Mouse (Mus musculus): ENCODE data around the gene Wipi2. TPM values are rescaled to one million over a fixed set of nuclear protein-coding genes. Genes with fewer than 3 reads are reported as not detected.

Wipi2 gene
- polyA plus RNA-seq, 1 experiment from 2014 or later, result 52.7 TPM

DNA sequence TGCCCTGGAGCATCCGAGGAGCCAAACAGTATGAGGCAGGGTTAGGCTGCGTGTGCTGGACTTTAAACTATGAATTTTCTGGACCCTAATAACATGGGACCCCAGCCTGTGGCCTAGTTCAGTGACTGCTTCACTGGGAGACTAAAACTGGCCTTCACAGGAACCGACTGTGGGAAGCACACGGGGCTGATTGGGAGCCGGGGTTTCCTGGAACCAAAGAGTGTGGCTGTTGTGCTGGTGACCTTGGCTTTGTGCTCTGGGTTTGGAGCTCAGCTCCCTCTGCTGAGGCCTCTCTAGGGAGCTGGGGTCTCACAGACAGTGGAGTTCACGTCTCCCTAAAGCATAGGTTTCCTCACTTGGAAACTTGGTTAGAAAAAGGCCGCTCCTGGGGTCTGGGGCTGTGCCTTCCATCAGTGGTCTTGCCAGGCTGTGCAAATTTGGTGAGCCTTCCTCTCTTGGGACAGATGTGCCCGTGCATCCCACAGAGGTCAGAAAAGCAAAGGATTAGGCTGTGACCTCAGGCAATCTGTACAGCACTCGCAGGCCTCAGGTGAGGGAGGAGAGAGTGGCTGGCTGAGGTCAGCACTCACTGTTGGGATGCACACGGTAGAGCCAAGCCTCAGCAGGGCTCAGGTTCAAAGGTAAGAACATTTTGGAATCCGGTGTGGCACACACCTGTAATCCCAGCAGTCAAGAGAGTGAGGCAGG is 41.2 kb downstream of the Wipi2 start:
- H3K27ac ChIP-seq (ENCODE audit: low read depth, low read length), result no peak overlapping the region
- ATAC-seq (replicated peaks; ENCODE audit: low FRiP score) (no peak), DNase-seq (ENCODE audit: low spot score) (no peak)
- no peak overlapping the region for H3K4me2 ChIP-seq
- no peaks in the 10 kb centered on the region for H3K9me3 ChIP-seq (ENCODE audit: control insufficient read depth, low read length)
- H3K4me1 ChIP-seq (replicated peaks; ENCODE audit: control insufficient read depth, insufficient read depth, low read length), result no peaks in the 10 kb centered on the region
- H3K36me3 ChIP-seq (ENCODE audit: control insufficient read depth, insufficient read depth, low read length), result peaks cover 47% of the 10 kb centered on the region
- no peak overlapping the region for H3K4me3 ChIP-seq (ENCODE audit: low read depth, low read length)
- 87% methylated on average over 11 of the region's 11 CpGs for WGBS
- no peak overlapping the region for H3K9ac ChIP-seq (ENCODE audit: low read depth, low read length)
- H3K27me3 ChIP-seq (replicated peaks; ENCODE audit: control insufficient read depth, insufficient read depth, low read length), result no peaks in the 10 kb centered on the region

DNA sequence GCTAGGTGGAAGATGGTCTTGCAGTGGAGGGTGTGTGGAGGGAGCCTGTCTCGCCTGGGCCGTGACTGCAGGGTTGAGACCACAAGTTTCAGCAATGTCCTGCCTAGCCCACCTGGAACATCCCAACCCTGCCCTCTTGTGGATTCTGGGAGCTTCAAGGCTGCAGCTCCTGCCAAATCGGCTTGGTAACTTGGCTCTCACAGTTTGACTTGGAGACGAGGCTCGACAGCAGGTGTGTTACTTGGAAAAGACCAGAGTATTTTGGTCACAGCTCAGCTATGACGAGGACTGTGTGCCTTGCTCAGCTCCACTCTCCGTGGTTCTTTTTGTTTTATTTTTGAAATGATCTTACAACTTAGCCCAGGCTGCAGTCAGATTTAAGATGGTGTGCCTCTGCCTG is 42.2 kb downstream of the Wipi2 start:
- ATAC-seq (replicated peaks; ENCODE audit: low FRiP score), result no peak
- peaks cover 37% of the 10 kb centered on the region for H3K36me3 ChIP-seq (ENCODE audit: control insufficient read depth, insufficient read depth, low read length)
- 81% methylated on average over 7 of the region's 7 CpGs for WGBS

DNA sequence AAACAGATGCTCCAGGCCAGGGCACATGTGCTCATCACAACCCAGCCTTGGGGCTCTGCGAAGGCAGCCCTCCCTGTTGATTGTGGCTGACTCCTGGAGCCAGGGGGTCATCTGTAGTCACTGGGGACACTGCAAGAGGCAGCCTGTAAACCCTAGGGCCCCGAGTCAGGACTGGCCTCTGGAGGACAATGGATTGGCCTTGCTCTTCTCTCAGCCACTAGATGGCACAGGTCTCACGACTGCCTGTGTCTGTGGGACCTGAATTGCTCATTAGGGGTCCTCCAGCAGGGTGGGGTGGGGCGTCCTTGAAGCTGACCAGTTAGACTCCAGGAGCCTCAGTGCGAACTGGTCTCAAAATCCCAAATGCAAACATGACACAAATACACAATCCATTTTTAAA is 45.6 kb downstream of the Wipi2 start:
- H3K36me3 ChIP-seq (ENCODE audit: control insufficient read depth, insufficient read depth, low read length), result peaks cover 12% of the 10 kb centered on the region; the same call in 1 of the 2 replicates
- 32% methylated on average over 5 of the region's 5 CpGs for whole genome bisulfite sequencing
- no peak overlapping the region for H3K4me2 ChIP-seq
- H3K4me1 ChIP-seq (replicated peaks; ENCODE audit: control insufficient read depth, insufficient read depth, low read length), result peaks cover 2% of the 10 kb centered on the region
- H3K9me3 ChIP-seq (ENCODE audit: control insufficient read depth, low read length), result no peaks in the 10 kb centered on the region
- no peaks in the 10 kb centered on the region for H3K27me3 ChIP-seq (replicated peaks; ENCODE audit: control insufficient read depth, insufficient read depth, low read length)
- ATAC-seq (replicated peaks; ENCODE audit: low FRiP score) (0 out of 2 replicates have a peak, but pooled peaks have one; percentile 19), DNase-seq (ENCODE audit: low spot score) (no peak)
- H3K27ac ChIP-seq (ENCODE audit: low read depth, low read length), result no peak overlapping the region
- H3K9ac ChIP-seq (ENCODE audit: low read depth, low read length), result no peak overlapping the region
- H3K4me3 ChIP-seq (ENCODE audit: low read depth, low read length), result no peak overlapping the region

More for the DNA sequence above, 42.2 kb downstream of the Wipi2 start:
- Histone ChIP-seq H3K4me2 (no peak overlapping the region), H3K4me3 (ENCODE audit: low read depth, low read length) (no peak overlapping the region), H3K27me3 (replicated peaks; ENCODE audit: control insufficient read depth, insufficient read depth, low read length) (no peaks in the 10 kb centered on the region), H3K9me3 (ENCODE audit: control insufficient read depth, low read length) (no peaks in the 10 kb centered on the region), H3K27ac (ENCODE audit: low read depth, low read length) (no peak overlapping the region), H3K4me1 (replicated peaks; ENCODE audit: control insufficient read depth, insufficient read depth, low read length) (no peaks in the 10 kb centered on the region), H3K9ac (ENCODE audit: low read depth, low read length) (no peak overlapping the region)
- no peak for DNase-seq (ENCODE audit: low spot score)

DNA sequence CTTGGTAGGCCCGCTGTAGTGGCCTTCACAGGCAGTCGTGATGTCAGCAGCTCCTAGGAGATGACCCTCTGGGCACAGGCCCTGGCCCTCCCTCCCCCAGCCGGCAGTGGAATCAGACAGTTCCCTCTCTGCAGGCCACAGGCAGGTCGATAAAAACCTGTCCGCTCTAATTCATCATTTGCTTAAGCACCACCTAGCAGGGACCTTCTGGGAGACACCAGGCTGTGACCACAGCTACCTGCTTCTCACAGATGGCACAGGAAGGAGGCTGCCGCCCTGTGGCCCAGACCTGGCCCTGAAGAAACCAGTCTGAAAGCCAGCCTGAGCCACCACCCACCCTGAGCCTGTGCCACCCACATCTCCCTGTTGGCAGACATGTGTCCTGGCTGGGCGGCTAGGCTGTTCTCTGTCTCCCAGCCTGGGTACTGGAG is 50.7 kb downstream of the Wipi2 start:
- Histone ChIP-seq H3K9me3 (ENCODE audit: control insufficient read depth, low read length) (peaks cover 1% of the 10 kb centered on the region; the same call in 1 of the 2 replicates), H3K27me3 (replicated peaks; ENCODE audit: control insufficient read depth, insufficient read depth, low read length) (no peaks in the 10 kb centered on the region), H3K4me1 (replicated peaks; ENCODE audit: control insufficient read depth, insufficient read depth, low read length) (peaks cover 10% of the 10 kb centered on the region), H3K27ac (ENCODE audit: low read depth, low read length) (no peak overlapping the region), H3K4me3 (ENCODE audit: low read depth, low read length) (no peak overlapping the region), H3K4me2 (no peak overlapping the region), H3K9ac (ENCODE audit: low read depth, low read length) (no peak overlapping the region), H3K36me3 (ENCODE audit: control insufficient read depth, insufficient read depth, low read length) (no peaks in the 10 kb centered on the region)
- 50% methylated on average over 7 of the region's 7 CpGs for WGBS
- ATAC-seq (replicated peaks; ENCODE audit: low FRiP score) (no peak; the same call in 1 of the 2 replicates), DNase-seq (ENCODE audit: low spot score) (no peak)

DNA sequence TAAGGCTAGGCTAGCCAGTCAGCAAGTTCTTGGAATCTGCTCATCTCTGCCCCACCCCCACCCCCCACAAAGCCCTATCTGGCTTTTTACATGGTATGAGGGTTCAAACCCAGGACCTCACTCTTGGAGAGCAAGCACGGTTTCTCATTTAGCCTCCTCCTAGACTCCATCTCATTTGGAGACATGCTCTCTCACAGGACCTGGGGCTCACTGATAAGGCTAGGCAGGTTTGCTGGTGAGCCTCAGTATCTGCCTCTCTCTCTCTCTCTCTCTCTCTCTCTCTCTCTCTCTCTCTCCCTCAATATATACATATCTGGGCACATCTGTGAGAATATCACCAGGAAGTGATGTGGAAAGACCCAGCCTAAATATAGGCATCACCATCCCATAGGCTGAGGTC is 51.6 kb downstream of the Wipi2 start:
- Histone ChIP-seq H3K4me2 (no peak overlapping the region), H3K4me3 (ENCODE audit: low read depth, low read length) (no peak overlapping the region), H3K36me3 (ENCODE audit: control insufficient read depth, insufficient read depth, low read length) (no peaks in the 10 kb centered on the region), H3K9me3 (ENCODE audit: control insufficient read depth, low read length) (peaks cover 2% of the 10 kb centered on the region; the same call in 1 of the 2 replicates), H3K27me3 (replicated peaks; ENCODE audit: control insufficient read depth, insufficient read depth, low read length) (no peaks in the 10 kb centered on the region), H3K4me1 (replicated peaks; ENCODE audit: control insufficient read depth, insufficient read depth, low read length) (peaks cover 10% of the 10 kb centered on the region), H3K27ac (ENCODE audit: low read depth, low read length) (no peak overlapping the region), H3K9ac (ENCODE audit: low read depth, low read length) (no peak overlapping the region)
- ATAC-seq (replicated peaks; ENCODE audit: low FRiP score) (peak; percentile 73), DNase-seq (ENCODE audit: low spot score) (no peak)
- 38% methylated on average over 1 of the region's 1 CpGs for WGBS

DNA sequence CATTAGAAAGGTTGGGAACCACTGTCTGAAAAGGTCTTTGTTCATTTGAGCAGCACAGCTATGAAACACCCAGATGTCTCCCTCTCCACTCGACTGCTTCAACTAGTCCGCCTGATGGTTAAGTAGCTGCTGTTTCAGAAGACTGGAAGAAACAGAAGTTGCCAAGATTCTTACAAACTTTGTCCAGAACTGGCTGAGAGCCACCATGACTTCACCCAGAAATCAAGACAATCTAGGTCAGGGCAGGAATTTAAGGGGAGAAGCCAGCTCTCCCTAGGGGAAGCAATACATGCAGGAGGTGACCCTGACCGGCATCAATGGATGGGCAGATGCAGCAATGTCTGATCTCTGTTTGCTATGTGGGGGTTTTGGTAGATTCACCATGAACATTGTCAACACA is 54.4 kb downstream of the Wipi2 start:
- ATAC-seq (replicated peaks; ENCODE audit: low FRiP score), result no peak
- no peak overlapping the region for H3K27ac ChIP-seq (ENCODE audit: low read depth, low read length)
- DNase-seq (ENCODE audit: low spot score), result no peak
- H3K4me1 ChIP-seq (replicated peaks; ENCODE audit: control insufficient read depth, insufficient read depth, low read length), result peaks cover 10% of the 10 kb centered on the region
- H3K36me3 ChIP-seq (ENCODE audit: control insufficient read depth, insufficient read depth, low read length), result no peaks in the 10 kb centered on the region
- 76% methylated on average over 3 of the region's 3 CpGs for WGBS
- H3K9ac ChIP-seq (ENCODE audit: low read depth, low read length), result no peak overlapping the region
- H3K9me3 ChIP-seq (ENCODE audit: control insufficient read depth, low read length), result peaks cover 2% of the 10 kb centered on the region; the same call in 1 of the 2 replicates
- H3K27me3 ChIP-seq (replicated peaks; ENCODE audit: control insufficient read depth, insufficient read depth, low read length), result no peaks in the 10 kb centered on the region
- H3K4me2 ChIP-seq, result no peak overlapping the region
- no peak overlapping the region for H3K4me3 ChIP-seq (ENCODE audit: low read depth, low read length)

DNA sequence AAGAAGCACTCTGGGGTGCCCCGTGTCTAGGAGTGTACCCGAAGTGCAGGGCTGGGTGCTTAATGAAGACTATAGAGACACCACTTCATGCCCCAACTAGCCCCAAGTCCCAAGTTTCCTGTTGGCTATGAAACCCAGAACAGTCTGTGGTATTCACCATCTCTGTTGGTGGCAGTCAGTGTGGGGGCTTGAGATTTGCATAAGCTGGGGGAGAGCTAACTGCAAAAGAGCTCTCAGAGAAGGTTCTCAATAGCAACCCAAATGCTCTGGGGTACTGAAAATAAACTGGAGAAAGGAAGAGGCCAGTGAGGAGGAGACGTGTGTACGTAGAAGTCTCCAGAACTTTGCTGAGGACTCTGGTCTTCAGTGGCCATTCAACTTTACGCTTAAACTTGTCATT is 55.0 kb downstream of the Wipi2 start:
- no peak overlapping the region for H3K4me2 ChIP-seq
- H3K9ac ChIP-seq (ENCODE audit: low read depth, low read length), result no peak overlapping the region
- peaks cover 10% of the 10 kb centered on the region for H3K4me1 ChIP-seq (replicated peaks; ENCODE audit: control insufficient read depth, insufficient read depth, low read length)
- H3K27ac ChIP-seq (ENCODE audit: low read depth, low read length), result no peak overlapping the region
- DNase-seq (ENCODE audit: low spot score), result no peak
- no peak for ATAC-seq (replicated peaks; ENCODE audit: low FRiP score)
- no peaks in the 10 kb centered on the region for H3K36me3 ChIP-seq (ENCODE audit: control insufficient read depth, insufficient read depth, low read length)
- no peak overlapping the region for H3K4me3 ChIP-seq (ENCODE audit: low read depth, low read length)
- WGBS, result 86% methylated on average over 5 of the region's 5 CpGs
- peaks cover 2% of the 10 kb centered on the region; the same call in 1 of the 2 replicates for H3K9me3 ChIP-seq (ENCODE audit: control insufficient read depth, low read length)
- no peaks in the 10 kb centered on the region for H3K27me3 ChIP-seq (replicated peaks; ENCODE audit: control insufficient read depth, insufficient read depth, low read length)

DNA sequence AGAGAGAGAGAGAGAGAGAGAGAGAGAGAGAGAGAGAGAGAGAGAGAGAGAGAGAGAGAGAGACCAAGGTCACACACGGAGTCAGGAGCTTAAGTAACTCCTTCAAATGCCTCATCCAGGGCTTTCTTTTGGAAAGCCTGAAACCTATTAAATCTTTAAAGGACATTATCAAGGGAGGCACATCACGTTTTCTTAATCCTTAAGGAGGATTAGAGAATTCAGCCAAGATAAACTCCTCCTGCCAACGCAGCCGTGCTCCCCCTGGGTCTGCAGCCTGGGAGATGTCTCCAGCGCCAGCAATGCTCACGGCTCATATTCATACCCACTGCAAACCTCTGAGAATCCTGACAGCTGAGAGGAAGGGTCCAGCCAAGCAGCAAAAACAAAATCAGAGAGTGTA is 61.4 kb downstream of the Wipi2 start:
- no peak overlapping the region for H3K9ac ChIP-seq (ENCODE audit: low read depth, low read length)
- DNase-seq (ENCODE audit: low spot score) (no peak), ATAC-seq (replicated peaks; ENCODE audit: low FRiP score) (no peak)
- no peak overlapping the region for H3K4me2 ChIP-seq
- H3K4me1 ChIP-seq (replicated peaks; ENCODE audit: control insufficient read depth, insufficient read depth, low read length), result no peaks in the 10 kb centered on the region
- no peak overlapping the region for H3K4me3 ChIP-seq (ENCODE audit: low read depth, low read length)
- H3K9me3 ChIP-seq (ENCODE audit: control insufficient read depth, low read length), result no peaks in the 10 kb centered on the region
- 0 out of 2 replicates have a peak, but pooled peaks cover 3% of the 10 kb centered on the region for H3K27me3 ChIP-seq (replicated peaks; ENCODE audit: control insufficient read depth, insufficient read depth, low read length)
- H3K36me3 ChIP-seq (ENCODE audit: control insufficient read depth, insufficient read depth, low read length), result no peaks in the 10 kb centered on the region
- WGBS, result 47% methylated on average over 6 of the region's 6 CpGs
- no peak overlapping the region for H3K27ac ChIP-seq (ENCODE audit: low read depth, low read length)

DNA sequence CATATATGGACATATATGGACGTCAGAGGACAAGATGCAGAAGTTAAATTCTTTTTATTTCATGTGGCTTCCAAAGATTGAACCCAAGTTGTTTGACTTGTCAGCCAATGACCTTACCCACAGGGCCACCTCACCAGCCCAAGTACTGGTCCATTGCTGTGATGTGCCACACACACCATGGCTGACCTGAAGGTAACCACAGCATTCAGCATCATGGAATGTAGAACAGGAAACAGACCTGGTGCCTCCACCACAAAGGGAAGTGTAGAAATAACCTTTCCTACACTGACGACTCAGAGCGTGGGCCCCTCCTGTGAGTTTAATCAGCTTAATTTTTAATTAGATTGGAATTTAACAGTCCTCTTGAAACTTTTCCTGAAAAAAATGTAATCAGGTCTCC is 62.8 kb downstream of the Wipi2 start:
- no peak for ATAC-seq (replicated peaks; ENCODE audit: low FRiP score)
- WGBS, result 53% methylated on average over 3 of the region's 3 CpGs

More for the DNA sequence above, 62.8 kb downstream of the Wipi2 start:
- H3K36me3 ChIP-seq (ENCODE audit: control insufficient read depth, insufficient read depth, low read length), result no peaks in the 10 kb centered on the region
- DNase-seq (ENCODE audit: low spot score), result no peak
- no peak overlapping the region for H3K27ac ChIP-seq (ENCODE audit: low read depth, low read length)
- no peaks in the 10 kb centered on the region for H3K4me1 ChIP-seq (replicated peaks; ENCODE audit: control insufficient read depth, insufficient read depth, low read length)
- no peaks in the 10 kb centered on the region for H3K9me3 ChIP-seq (ENCODE audit: control insufficient read depth, low read length)
- H3K4me3 ChIP-seq (ENCODE audit: low read depth, low read length), result no peak overlapping the region
- no peak overlapping the region for H3K9ac ChIP-seq (ENCODE audit: low read depth, low read length)
- 0 out of 2 replicates have a peak, but pooled peaks cover 8% of the 10 kb centered on the region for H3K27me3 ChIP-seq (replicated peaks; ENCODE audit: control insufficient read depth, insufficient read depth, low read length)
- H3K4me2 ChIP-seq, result no peak overlapping the region
